Mouse (Mus musculus) lung, postnatal 36 days (tissue): Measurements from ENCODE around the gene Trpm3.
A peak's percentile ranks its signal among the peaks of the same experiment; 100 is the strongest.
"Not testable (repeated sequence)": the region's sequence is repeated elsewhere in the genome, so short reads cannot be mapped to it uniquely, and the experiment has no call there.

Experiments
- DNase-seq: peaks from one replicate; pipeline ENCODE4 v3.0.0; 2022; ENCODE audit warnings: mixed read lengths

The Trpm3 gene

GRCm38 (mm10) chr19:23000293-23000692, 861.4 kb downstream of the Trpm3 start:
- DNase-seq = no peak

GRCm38 (mm10) chr19:23003861-23004260, 865.0 kb downstream of the Trpm3 start:
- DNase-seq = no peak

- no peak for DNase-seq
Measured at GRCm38 (mm10) chr19:23005851-23006250, 867.0 kb downstream of the Trpm3 start.

GRCm38 (mm10) chr19:23006517-23007273, 867.8 kb downstream of the Trpm3 start:
- peak; percentile 86 for DNase-seq

GRCm38 (mm10) chr19:23013695-23014094, 874.8 kb downstream of the Trpm3 start:
- DNase-seq = no peak

- DNase-seq = peak; percentile 86
Measured at GRCm38 (mm10) chr19:23015516-23015915, 876.7 kb downstream of the Trpm3 start.

- DNase-seq = no peak
Measured at GRCm38 (mm10) chr19:23018186-23018727, 879.4 kb downstream of the Trpm3 start.

GRCm38 (mm10) chr19:23022902-23023301, 884.1 kb downstream of the Trpm3 start:
- DNase-seq = no peak

- DNase-seq = no peak
Measured at GRCm38 (mm10) chr19:23023316-23023960, 884.6 kb downstream of the Trpm3 start.

- no peak for DNase-seq
Measured at GRCm38 (mm10) chr19:23024821-23025220, 886.0 kb downstream of the Trpm3 start.

GRCm38 (mm10) chr19:23026427-23026826, 887.6 kb downstream of the Trpm3 start:
- peak; percentile 50 for DNase-seq

- peak; percentile 75 for DNase-seq
Measured at GRCm38 (mm10) chr19:23028283-23028682, 889.4 kb downstream of the Trpm3 start.

- not testable (repeated sequence) for DNase-seq
Measured at GRCm38 (mm10) chr19:23033343-23033742, 894.5 kb downstream of the Trpm3 start.

- DNase-seq = no peak
Measured at GRCm38 (mm10) chr19:23034117-23034516, 895.3 kb downstream of the Trpm3 start.

GRCm38 (mm10) chr19:23034933-23035332, 896.1 kb downstream of the Trpm3 start:
- DNase-seq = peak; percentile 69

- no peak for DNase-seq
Measured at GRCm38 (mm10) chr19:23035786-23036185, 896.9 kb downstream of the Trpm3 start.

GRCm38 (mm10) chr19:23036782-23037477, 898.1 kb downstream of the Trpm3 start:
- DNase-seq = no peak

GRCm38 (mm10) chr19:23037499-23037898, 898.7 kb downstream of the Trpm3 start:
- no peak for DNase-seq

- DNase-seq = no peak
Measured at GRCm38 (mm10) chr19:23038321-23038720, 899.5 kb downstream of the Trpm3 start.

GRCm38 (mm10) chr19:23041483-23042167, 902.8 kb downstream of the Trpm3 start:
- no peak for DNase-seq

- no peak for DNase-seq
Measured at GRCm38 (mm10) chr19:23042168-23042733, 903.4 kb downstream of the Trpm3 start.

GRCm38 (mm10) chr19:23043699-23044098, 904.9 kb downstream of the Trpm3 start:
- DNase-seq = no peak
